Mouse (Mus musculus) kidney, postnatal 4 days (tissue): ENCODE data around the gene March6.

Experiments
- DNase-seq, 2 experiments: peaks; one replicate each; pipeline ENCODE4 v3.0.0; 2021; ENCODE audit warnings: mixed read lengths in 2 of 2

The March6 gene

DNA sequence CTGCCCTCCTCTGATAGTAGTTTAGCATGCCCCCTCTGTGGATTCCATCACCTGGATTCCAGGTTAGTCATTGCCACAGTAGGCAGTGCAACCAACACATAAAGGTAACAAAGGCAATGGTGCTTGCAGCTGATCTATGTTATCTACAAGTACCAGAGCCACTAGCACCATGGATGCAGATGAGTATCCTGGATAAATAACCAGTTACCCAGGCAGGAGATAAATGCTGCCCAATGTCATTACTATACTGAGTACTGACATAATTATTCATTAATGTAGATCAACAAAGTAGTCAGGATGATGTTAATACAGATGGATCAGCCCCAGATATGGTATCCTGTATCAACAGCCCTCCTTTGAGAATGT is 19.5 kb downstream of the March6 start:
- no peak for DNase-seq

- DNase-seq, result no peak
Measured at GRCm38 (mm10) chr15:31510477-31511405, 20.1 kb downstream of the March6 start.

GRCm38 (mm10) chr15:31505082-31505481 is 25.8 kb downstream of the March6 start:
- no peak for DNase-seq

- no peak for DNase-seq
Measured at GRCm38 (mm10) chr15:31503447-31503846, 27.4 kb downstream of the March6 start.

DNA sequence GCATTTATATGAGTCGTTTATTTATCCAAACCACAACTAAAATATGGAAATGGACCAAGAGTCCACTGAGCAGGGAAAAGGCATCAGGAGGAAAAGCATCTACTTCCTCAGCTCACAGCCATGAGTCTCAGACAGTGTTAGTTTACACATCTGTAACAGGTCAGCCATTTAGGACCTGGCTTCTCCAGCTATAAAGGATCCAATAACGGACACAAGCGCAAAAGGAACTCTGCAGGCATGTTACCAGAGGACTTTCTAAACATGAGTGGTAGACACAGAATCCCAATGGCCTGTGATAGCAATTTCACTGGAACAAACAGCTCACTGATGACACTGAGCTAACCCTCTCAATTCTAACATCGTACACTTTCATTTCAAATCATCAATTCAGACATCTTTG is 27.9 kb downstream of the March6 start:
- DNase-seq, result no peak

- no peak for DNase-seq
Measured at GRCm38 (mm10) chr15:31502313-31502712, 28.5 kb downstream of the March6 start.

DNA sequence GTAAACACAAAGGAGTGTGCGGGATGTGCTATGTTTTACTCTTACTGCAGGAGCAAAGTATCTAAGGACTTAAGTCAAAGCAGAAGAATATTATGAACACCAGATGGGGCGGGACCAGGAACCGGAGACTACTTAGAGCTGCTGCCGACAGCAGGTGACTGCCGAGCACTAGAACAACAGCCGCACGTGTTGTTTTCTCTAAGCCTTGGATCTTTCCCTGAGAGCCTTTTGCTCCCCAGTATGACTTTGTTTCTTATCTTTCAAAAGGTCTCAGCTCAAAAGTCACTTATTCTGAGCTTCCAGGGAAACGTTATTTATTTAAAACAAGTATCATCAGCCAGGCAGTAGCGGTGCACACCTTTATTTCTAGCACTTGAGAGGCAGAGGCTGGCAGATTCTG is 36.0 kb downstream of the March6 start:
- no peak for DNase-seq

- DNase-seq, result no peak
Measured at GRCm38 (mm10) chr15:31494310-31494709, 36.5 kb downstream of the March6 start.

DNA sequence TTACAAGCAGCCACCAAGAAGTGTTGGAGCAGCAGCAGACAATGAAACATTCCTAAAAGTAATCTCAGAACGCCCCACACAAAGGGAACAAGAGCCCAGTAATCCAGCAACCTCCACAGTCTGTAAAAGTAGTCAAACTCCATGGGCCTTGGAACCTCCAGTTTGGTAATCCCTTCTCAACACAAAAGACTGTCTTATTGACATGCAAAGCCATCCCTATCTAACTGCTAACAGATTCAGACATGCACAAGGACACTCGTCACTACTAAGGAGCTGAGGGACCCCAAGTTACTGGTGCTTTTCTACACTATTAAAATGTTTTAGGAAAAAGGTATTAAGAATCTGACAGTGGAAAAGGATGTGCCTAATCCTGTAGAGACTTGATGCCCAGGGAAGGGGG is 43.4 kb downstream of the March6 start:
- no peak for DNase-seq

- no peak for DNase-seq
Measured at GRCm38 (mm10) chr15:31476678-31477077, 54.2 kb downstream of the March6 start.

- DNase-seq, result no peak
Measured at GRCm38 (mm10) chr15:31472645-31473574, 57.9 kb downstream of the March6 start.

DNA sequence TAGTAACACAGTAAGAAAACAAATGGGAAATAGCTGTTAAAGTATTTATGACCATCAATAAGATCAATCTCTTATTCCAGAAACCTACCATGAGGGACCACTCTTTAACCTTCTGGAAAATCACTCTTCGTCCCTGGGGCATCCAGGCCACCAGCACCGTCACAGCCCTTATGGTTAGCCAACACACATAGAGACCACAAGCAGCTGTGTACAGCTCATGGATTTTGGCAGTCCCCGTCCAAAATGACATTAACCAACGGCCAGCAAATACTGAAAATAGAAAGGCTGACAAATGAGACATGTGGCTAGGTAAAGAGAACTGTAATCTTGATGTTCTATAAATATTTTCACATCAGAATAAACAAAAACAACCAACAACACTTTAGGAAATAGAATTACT is 59.3 kb downstream of the March6 start:
- no peak for DNase-seq

GRCm38 (mm10) chr15:31469497-31469896 is 61.4 kb downstream of the March6 start:
- DNase-seq, result no peak

DNA sequence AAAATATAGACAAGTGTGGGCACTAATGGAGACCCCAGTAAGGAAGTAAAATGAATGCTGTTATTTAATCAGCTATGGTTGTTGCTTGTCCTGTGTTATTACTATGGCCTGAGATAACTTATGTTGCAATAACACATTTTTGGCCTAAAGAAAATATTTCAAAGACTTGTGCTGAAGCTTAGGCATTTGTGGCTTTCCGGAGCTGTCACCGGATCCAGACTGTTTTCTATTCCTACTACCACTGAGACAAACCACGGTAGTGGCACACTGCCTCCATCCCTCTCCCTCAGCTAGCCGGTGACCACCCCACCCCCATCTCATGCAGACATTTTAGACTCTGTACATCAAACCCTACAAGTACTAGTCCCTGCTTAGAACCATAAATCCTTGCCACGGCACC is 62.0 kb downstream of the March6 start:
- DNase-seq, result peak in 1 of 2 experiments; percentile 22

DNA sequence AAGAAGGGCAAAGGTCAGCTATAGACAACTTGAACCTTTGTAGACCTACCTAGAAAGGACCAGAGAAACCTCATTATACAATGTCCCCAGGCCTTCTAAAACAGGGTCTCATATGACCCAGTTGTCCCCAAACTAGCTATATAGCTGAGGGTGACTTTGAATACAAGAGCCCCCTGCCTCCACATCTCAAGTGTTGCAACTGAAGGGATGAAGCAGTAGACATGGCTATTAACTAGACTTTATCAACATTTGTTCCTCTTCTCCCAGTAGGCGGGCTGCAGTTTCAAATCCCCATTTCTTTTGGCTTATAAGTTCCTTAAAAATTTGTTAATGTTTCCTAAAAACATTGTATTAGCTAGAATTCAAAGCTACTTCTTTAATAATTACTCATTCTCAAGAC is 64.1 kb downstream of the March6 start:
- no peak for DNase-seq

DNA sequence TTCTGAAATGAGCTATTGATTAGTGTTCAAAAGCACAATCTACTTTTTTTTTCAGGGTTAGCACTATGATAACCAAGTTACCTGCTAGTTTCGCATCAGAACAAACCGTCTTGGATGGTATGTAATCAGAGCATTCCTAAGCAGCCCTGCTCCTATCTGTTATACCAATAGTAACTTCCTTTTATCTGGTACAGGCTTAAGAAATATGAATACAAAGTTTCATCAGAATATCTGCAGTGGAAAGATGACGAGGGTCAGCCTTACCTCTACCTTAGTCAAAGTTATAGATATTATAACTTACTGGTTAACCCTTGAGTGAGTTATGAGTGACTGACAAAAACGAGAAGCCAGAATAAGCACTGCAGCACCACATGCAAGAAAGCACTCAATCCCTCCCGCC is 64.6 kb downstream of the March6 start:
- no peak for DNase-seq

DNA sequence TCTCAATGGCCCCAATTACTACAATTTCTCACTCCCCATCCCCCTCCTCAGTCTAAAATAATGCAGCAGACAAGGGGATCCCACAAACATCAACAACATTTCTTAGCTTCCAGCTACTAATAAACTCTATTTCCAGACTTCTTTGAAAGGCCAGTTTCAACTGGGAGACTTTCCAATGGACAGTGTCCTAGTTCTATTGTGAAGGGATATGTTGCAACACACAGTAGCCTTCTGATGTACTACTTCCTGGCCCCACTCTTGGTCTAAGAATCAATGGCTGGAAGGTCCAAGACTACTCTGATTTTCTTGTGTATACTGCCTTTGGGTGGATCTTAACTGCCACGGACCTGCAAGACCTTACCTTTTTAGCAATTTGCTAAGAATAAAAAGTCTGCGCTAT is 65.0 kb downstream of the March6 start:
- no peak for DNase-seq

- no peak for DNase-seq
Measured at GRCm38 (mm10) chr15:31460571-31460970, 70.3 kb downstream of the March6 start.

DNA sequence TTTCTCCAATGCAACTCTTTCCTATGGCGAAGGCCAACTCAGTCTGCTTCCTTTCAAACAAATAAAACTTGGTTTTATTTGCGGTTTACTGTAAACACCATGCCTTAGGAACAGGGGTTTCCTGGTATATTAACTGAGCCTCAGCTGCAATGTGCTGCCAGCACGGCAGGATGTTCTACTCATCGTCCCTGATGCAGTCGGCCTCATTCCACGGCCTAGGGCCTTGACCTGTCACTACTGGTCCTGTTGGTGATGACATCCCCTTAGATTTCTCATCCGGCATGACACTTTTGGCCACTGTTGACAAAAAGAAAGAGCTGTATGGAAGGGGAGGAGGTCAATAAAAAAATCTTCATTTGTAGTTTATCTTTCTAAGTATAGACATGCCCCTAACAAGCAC is 72.8 kb downstream of the March6 start:
- no peak for DNase-seq

GRCm38 (mm10) chr15:31456381-31456780 is 74.5 kb downstream of the March6 start:
- no peak for DNase-seq

- no peak for DNase-seq
Measured at GRCm38 (mm10) chr15:31454861-31455295, 76.0 kb downstream of the March6 start.

- DNase-seq, result peak in 1 of 2 experiments; percentile 15
Measured at GRCm38 (mm10) chr15:31454096-31454860, 76.6 kb downstream of the March6 start.
